Mouse (Mus musculus) liver, embryonic 12.5 days (tissue): ENCODE measurements at regions not wholly inside any gene's neighbourhood (a gene's known extent, or its start where the extent isn't known, plus 50 kb on each side); places are given as distances from the start of the nearest gene placed in this dataset.

Experiments
- ATAC-seq: fragments of 200-750 bp; cut with Nextera tagmentation; 2 replicates; pipeline ENCODE4 v1.8.0; 2017; ENCODE audit warnings: moderate number of reproducible peaks, mild to moderate bottlenecking, moderate library complexity
- H3K27ac ChIP-seq: fragments of 300-500 bp; sonication (generic); 2 replicates; pipeline ENCODE4 v1.5.1; 2016; ENCODE audit warnings: mild to moderate bottlenecking
- H3K27me3 ChIP-seq: fragments of 300-500 bp; sonication (generic); replicated peaks from 2 replicates; pipeline ENCODE4 v1.6.1; 2016; ENCODE audit warnings: mild to moderate bottlenecking, moderate library complexity
- H3K36me3 ChIP-seq: fragments of 300-500 bp; sonication (generic); 2 replicates; pipeline ENCODE4 v1.6.1; 2016; ENCODE audit warnings: mild to moderate bottlenecking, moderate library complexity
- H3K4me1 ChIP-seq: fragments of 300-500 bp; sonication (generic); 2 replicates; pipeline ENCODE4 v1.6.1; 2016
- H3K4me2 ChIP-seq: fragments of 300-500 bp; sonication (generic); 2 replicates; pipeline ENCODE4 v1.6.1; 2016; ENCODE audit warnings: mild to moderate bottlenecking, moderate library complexity
- H3K4me3 ChIP-seq: fragments of 300-500 bp; sonication (generic); 2 replicates; pipeline ENCODE4 v1.5.1; 2016; ENCODE audit warnings: mild to moderate bottlenecking, moderate library complexity
- H3K9ac ChIP-seq: fragments of 300-500 bp; sonication (generic); 2 replicates; pipeline ENCODE4 v1.6.1; 2016; ENCODE audit warnings: mild to moderate bottlenecking, moderate library complexity
- H3K9me3 ChIP-seq: fragments of 300-500 bp; sonication (generic); replicated peaks from 2 replicates; pipeline ENCODE4 v1.6.1; 2016; ENCODE audit warnings: mild to moderate bottlenecking, moderate library complexity
- WGBS: fragments of 180-500 bp; shearing (Covaris S2); methylation state at CpG from one replicate; pipeline ENCODE4 v1.1.7; 2016; ENCODE audit not compliant: insufficient replicate concordance; 5-methylcytosine and 5-hydroxymethylcytosine counted together

DNA sequence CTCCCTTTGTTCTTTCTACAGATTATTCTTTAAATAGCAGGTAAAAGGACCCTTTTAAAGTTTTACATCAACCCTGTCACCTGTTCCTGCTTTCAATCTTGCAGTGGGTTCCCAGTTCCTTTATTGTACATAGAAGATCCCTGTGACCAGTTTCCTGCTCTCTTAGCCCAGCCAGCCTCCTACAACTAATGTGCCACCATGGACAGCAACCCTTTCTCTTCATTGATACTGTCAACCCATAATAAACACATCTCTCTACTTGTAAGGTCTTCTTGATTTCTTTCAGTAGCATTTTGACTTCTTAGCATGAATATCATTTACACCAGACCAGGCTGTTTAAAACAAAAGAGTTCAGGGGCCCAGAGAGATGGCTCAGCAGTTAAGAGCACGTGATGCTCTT lies 124.2 kb upstream of the Xpo1 start:
- H3K4me2 ChIP-seq, result no peak overlapping the region
- H3K9me3 ChIP-seq, result no peaks in the 10 kb centered on the region
- no peaks in the 10 kb centered on the region for H3K36me3 ChIP-seq
- no peak overlapping the region for H3K9ac ChIP-seq
- H3K4me3 ChIP-seq, result no peak overlapping the region
- H3K27ac ChIP-seq, result no peak overlapping the region
- H3K4me1 ChIP-seq, result no peaks in the 10 kb centered on the region
- no peaks in the 10 kb centered on the region for H3K27me3 ChIP-seq
- WGBS, result 51% methylated on average over 1 of the region's 1 CpGs
- ATAC-seq, result no peak

- no peak for ATAC-seq
- no peaks in the 10 kb centered on the region for H3K36me3 ChIP-seq
- H3K27ac ChIP-seq, result no peak overlapping the region
- no peak overlapping the region for H3K4me2 ChIP-seq
- H3K4me3 ChIP-seq, result no peak overlapping the region
- 55% methylated on average over 6 of the region's 6 CpGs for WGBS
- H3K9ac ChIP-seq, result no peak overlapping the region
- no peaks in the 10 kb centered on the region for H3K27me3 ChIP-seq
- H3K4me1 ChIP-seq, result no peaks in the 10 kb centered on the region
- H3K9me3 ChIP-seq, result no peaks in the 10 kb centered on the region
These were observed 115.3 kb upstream of the Xpo1 start for GRCm38 (mm10) chr11:23140429-23141099.

DNA sequence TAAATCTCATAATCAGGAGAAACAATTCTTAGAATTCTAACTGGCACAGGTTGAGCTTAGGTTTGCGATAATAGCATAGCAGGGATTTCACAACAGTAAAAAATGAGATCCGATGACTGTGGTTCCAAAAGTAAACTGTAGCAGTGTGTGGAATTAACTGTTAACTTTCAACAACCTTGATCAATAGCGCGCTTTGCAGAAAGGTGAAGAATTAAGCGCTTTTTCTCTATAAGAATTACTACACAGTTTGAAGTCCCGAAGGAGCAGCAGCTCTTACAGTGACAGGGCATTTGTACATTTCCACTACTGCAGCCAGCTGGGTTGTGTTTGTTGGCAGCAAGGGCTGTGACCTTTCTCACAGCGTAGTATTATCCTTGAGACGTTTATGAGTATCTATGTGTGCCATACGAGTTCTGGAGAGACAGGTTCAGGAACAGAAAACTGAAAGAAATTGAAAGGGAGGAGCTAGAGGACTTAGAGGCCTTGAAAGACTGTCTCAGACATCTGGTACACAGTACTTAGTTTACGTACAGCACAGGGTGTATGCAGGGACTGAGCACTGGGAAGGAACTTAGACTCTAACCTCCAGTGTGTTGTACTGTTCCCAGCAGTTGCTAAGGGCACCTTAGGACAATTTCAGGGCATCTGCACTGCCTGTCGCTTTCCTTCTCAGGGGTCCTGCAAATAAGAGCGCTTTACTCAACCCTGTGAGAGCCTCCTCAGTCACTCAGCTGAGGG lies 114.6 kb upstream of the Xpo1 start:
- no peak for ATAC-seq
- Histone ChIP-seq H3K4me3 (no peak overlapping the region), H3K36me3 (no peaks in the 10 kb centered on the region), H3K9ac (no peak overlapping the region), H3K27me3 (no peaks in the 10 kb centered on the region), H3K4me2 (no peak overlapping the region), H3K9me3 (no peaks in the 10 kb centered on the region), H3K27ac (no peak overlapping the region), H3K4me1 (no peaks in the 10 kb centered on the region)
- 68% methylated on average over 12 of the region's 12 CpGs for WGBS

DNA sequence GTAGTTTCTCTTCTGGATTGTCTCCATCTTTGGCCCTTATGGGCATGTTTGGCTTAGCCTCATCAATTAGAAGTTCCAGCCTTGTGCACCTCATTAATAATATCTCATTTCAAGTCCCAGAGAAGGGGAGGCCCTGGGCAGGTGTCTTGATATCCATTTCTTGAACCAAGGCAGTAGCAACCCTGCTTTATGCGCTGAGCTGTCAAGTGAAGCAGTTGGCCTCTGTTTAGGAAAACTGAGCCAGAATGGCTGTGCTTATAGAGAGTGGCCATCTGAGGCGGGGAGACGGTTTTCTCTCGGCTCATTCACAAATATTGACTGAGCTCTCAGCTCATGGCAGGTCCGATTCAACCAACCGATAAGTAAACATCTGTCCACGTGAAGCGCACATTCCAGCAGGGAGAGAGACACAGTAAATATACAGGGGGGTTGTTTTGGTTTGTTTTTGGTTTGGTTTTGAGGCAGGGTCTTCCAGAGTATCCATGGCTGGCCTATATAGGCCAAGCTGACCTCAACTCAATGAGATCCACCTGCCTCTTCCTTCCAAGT lies 107.7 kb upstream of the Xpo1 start:
- no peak overlapping the region for H3K9ac ChIP-seq
- H3K4me2 ChIP-seq, result no peak overlapping the region
- H3K27me3 ChIP-seq, result no peaks in the 10 kb centered on the region
- no peak overlapping the region for H3K4me3 ChIP-seq
- no peaks in the 10 kb centered on the region for H3K36me3 ChIP-seq
- ATAC-seq, result peak; percentile 57
- no peaks in the 10 kb centered on the region for H3K9me3 ChIP-seq
- peak overlapping the region; percentile 46 for H3K27ac ChIP-seq
- WGBS, result 76% methylated on average over 8 of the region's 8 CpGs
- H3K4me1 ChIP-seq, result 0 out of 2 replicates have a peak, but pooled peaks cover 5% of the 10 kb centered on the region

DNA sequence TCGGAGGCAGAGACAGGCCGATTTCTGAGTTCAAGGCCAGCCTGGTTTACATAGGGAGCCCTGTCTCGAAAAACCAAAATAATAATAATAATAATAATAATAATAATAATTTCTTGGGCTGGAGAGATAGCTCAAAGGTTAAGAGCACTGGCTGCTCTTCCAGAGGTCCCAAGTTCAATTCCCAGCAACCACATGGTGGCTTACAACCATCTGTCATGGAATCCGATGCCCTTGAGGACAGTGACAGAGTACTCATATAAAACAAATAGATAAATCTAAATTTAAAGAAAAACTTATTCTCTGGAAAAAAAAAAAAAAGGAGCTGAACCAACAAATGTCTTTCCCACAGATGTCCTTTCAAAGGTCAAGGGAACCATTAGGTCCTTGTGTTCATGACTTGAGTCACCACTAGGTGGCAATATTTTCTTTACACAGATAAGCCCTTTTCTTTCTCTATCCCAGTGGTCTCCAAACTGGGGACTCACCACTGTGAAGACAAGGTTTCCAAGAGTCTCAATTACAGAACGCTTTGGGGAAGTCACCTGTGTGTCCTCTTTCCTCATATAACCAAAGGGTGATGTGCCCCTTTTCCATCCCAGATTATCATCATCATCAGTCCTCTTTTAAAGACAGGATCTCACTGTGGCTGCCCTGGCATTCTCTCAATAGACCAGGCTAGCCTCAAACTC lies 106.1 kb upstream of the Xpo1 start:
- no peak for ATAC-seq
- H3K9ac ChIP-seq, result no peak overlapping the region
- H3K36me3 ChIP-seq, result no peaks in the 10 kb centered on the region
- no peaks in the 10 kb centered on the region for H3K27me3 ChIP-seq
- no peak overlapping the region for H3K4me3 ChIP-seq
- H3K4me1 ChIP-seq, result 0 out of 2 replicates have a peak, but pooled peaks cover 5% of the 10 kb centered on the region
- H3K27ac ChIP-seq, result no peak overlapping the region
- no peak overlapping the region for H3K4me2 ChIP-seq
- H3K9me3 ChIP-seq, result no peaks in the 10 kb centered on the region
- 52% methylated on average over 5 of the region's 5 CpGs for WGBS

GRCm38 (mm10) chr11:23154851-23155250 lies 101.0 kb upstream of the Xpo1 start:
- Histone ChIP-seq H3K4me1 (0 out of 2 replicates have a peak, but pooled peaks cover 5% of the 10 kb centered on the region), H3K27me3 (no peaks in the 10 kb centered on the region), H3K4me3 (no peak overlapping the region), H3K4me2 (no peak overlapping the region), H3K27ac (no peak overlapping the region), H3K9ac (no peak overlapping the region), H3K36me3 (no peaks in the 10 kb centered on the region), H3K9me3 (no peaks in the 10 kb centered on the region)
- 38% methylated on average over 1 of the region's 1 CpGs for WGBS
- ATAC-seq, result no peak

- H3K9ac ChIP-seq, result 0 out of 2 replicates have a peak overlapping the region, but pooled peaks have one; percentile 6
These were observed 87.2 kb upstream of the Xpo1 start for GRCm38 (mm10) chr11:23168546-23169218.

GRCm38 (mm10) chr11:23169742-23170428 lies 86.0 kb upstream of the Xpo1 start:
- peak; percentile 99 for ATAC-seq
- Histone ChIP-seq H3K27me3 (no peaks in the 10 kb centered on the region), H3K27ac (peak overlapping the region; percentile 88)

More at GRCm38 (mm10) chr11:23168546-23169218, 87.2 kb upstream of the Xpo1 start:
- ATAC-seq, result no peak
- Histone ChIP-seq H3K36me3 (no peaks in the 10 kb centered on the region), H3K4me2 (peak overlapping the region; percentile 14), H3K4me1 (peaks cover 48% of the 10 kb centered on the region), H3K27ac (peak overlapping the region; percentile 68), H3K4me3 (no peak overlapping the region), H3K9me3 (no peaks in the 10 kb centered on the region), H3K27me3 (no peaks in the 10 kb centered on the region)
- WGBS, result 27% methylated on average over 12 of the region's 12 CpGs

GRCm38 (mm10) chr11:23170813-23171212 lies 85.0 kb upstream of the Xpo1 start:
- Histone ChIP-seq H3K9me3 (no peaks in the 10 kb centered on the region), H3K9ac (no peak overlapping the region), H3K4me3 (no peak overlapping the region), H3K27me3 (no peaks in the 10 kb centered on the region), H3K36me3 (no peaks in the 10 kb centered on the region), H3K4me1 (peaks cover 48% of the 10 kb centered on the region), H3K4me2 (no peak overlapping the region), H3K27ac (peak overlapping the region; percentile 78)
- no peak for ATAC-seq
- 24% methylated on average over 2 of the region's 2 CpGs for WGBS

More at GRCm38 (mm10) chr11:23169742-23170428, 86.0 kb upstream of the Xpo1 start:
- no peaks in the 10 kb centered on the region for H3K9me3 ChIP-seq
- 23% methylated on average over 3 of the region's 3 CpGs for WGBS
- H3K4me2 ChIP-seq, result peak overlapping the region; percentile 56
- no peak overlapping the region for H3K9ac ChIP-seq
- no peaks in the 10 kb centered on the region for H3K36me3 ChIP-seq
- peaks cover 48% of the 10 kb centered on the region for H3K4me1 ChIP-seq
- no peak overlapping the region for H3K4me3 ChIP-seq

- Histone ChIP-seq H3K4me3 (no peak overlapping the region), H3K27ac (peak overlapping the region; percentile 78; the same call in 1 of the 2 replicates), H3K27me3 (no peaks in the 10 kb centered on the region), H3K36me3 (no peaks in the 10 kb centered on the region), H3K9me3 (no peaks in the 10 kb centered on the region), H3K4me2 (no peak overlapping the region), H3K9ac (peak overlapping the region; percentile 39; the same call in 1 of the 2 replicates), H3K4me1 (peaks cover 48% of the 10 kb centered on the region)
- ATAC-seq, result no peak
- 83% methylated on average over 1 of the region's 1 CpGs for WGBS
These were observed 84.1 kb upstream of the Xpo1 start for GRCm38 (mm10) chr11:23171760-23172159.

DNA sequence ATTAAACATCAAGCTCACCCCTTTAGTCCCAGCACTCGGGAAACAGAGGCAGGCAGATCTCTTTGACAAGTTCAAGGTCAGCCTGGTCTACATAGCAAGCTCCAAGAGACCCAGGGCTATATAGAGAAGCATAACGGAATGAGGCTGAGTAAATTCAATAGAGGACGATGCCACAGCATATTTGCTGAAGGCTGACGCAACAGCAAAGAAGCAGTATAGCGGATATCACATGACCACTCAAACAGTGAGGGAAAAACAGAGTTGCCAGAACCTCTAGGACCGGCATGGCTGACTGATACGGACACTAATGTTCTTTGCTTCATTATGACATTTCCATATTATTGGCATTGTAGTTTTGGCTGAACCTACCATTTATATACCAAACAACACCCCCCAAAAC lies 74.2 kb upstream of the Xpo1 start:
- no peak overlapping the region for H3K9ac ChIP-seq
- no peaks in the 10 kb centered on the region for H3K4me1 ChIP-seq
- no peak overlapping the region for H3K4me2 ChIP-seq
- WGBS, result 66% methylated on average over 7 of the region's 7 CpGs
- H3K36me3 ChIP-seq, result no peaks in the 10 kb centered on the region
- H3K4me3 ChIP-seq, result no peak overlapping the region
- ATAC-seq, result no peak
- no peaks in the 10 kb centered on the region for H3K27me3 ChIP-seq
- no peak overlapping the region for H3K27ac ChIP-seq
- H3K9me3 ChIP-seq, result peaks cover 6% of the 10 kb centered on the region
